Mouse (Mus musculus): ENCODE data around the gene Satb2.
"Not testable (repeated sequence)": the region's sequence is repeated elsewhere in the genome, so short reads cannot be mapped to it uniquely, and the experiment has no call there.

The Satb2 gene

GRCm38 (mm10) chr1:56833984-56834900 is 144.2 kb downstream of the Satb2 start:
- no peak for DNase-seq (ENCODE audit: low spot score)

GRCm38 (mm10) chr1:56833307-56833706 is 145.1 kb downstream of the Satb2 start:
- no peak for DNase-seq (ENCODE audit: low spot score)

GRCm38 (mm10) chr1:56832738-56833137 is 145.7 kb downstream of the Satb2 start:
- DNase-seq (ENCODE audit: low spot score), result no peak

GRCm38 (mm10) chr1:56822735-56823134 is 155.7 kb downstream of the Satb2 start:
- no peak for DNase-seq (ENCODE audit: low spot score)

- no peak for DNase-seq (ENCODE audit: low spot score)
These were observed 156.4 kb downstream of the Satb2 start for GRCm38 (mm10) chr1:56822025-56822424.

- DNase-seq (ENCODE audit: low spot score), result no peak
These were observed 164.9 kb downstream of the Satb2 start for GRCm38 (mm10) chr1:56813506-56813905.

GRCm38 (mm10) chr1:56812961-56813360 is 165.5 kb downstream of the Satb2 start:
- DNase-seq (ENCODE audit: low spot score), result no peak

- no peak for DNase-seq (ENCODE audit: low spot score)
These were observed 167.0 kb downstream of the Satb2 start for GRCm38 (mm10) chr1:56811486-56811885.

- DNase-seq (ENCODE audit: low spot score), result no peak
These were observed 172.4 kb downstream of the Satb2 start for GRCm38 (mm10) chr1:56806006-56806405.

- no peak for DNase-seq (ENCODE audit: low spot score)
These were observed 177.8 kb downstream of the Satb2 start for GRCm38 (mm10) chr1:56800611-56801010.

- DNase-seq (ENCODE audit: low spot score), result no peak
These were observed 183.3 kb downstream of the Satb2 start for GRCm38 (mm10) chr1:56795016-56795608.

- DNase-seq (ENCODE audit: low spot score), result no peak
These were observed 188.8 kb downstream of the Satb2 start for GRCm38 (mm10) chr1:56789641-56790040.

GRCm38 (mm10) chr1:56782139-56782538 is 196.3 kb downstream of the Satb2 start:
- not testable (repeated sequence) for DNase-seq (ENCODE audit: low spot score)

GRCm38 (mm10) chr1:56764205-56764604 is 214.2 kb downstream of the Satb2 start:
- DNase-seq (ENCODE audit: low spot score), result no peak

GRCm38 (mm10) chr1:56761512-56761911 is 216.9 kb downstream of the Satb2 start:
- no peak for DNase-seq (ENCODE audit: low spot score)

GRCm38 (mm10) chr1:56753283-56753682 is 225.2 kb downstream of the Satb2 start:
- no peak for DNase-seq (ENCODE audit: low spot score)

GRCm38 (mm10) chr1:56750693-56751092 is 227.8 kb downstream of the Satb2 start:
- DNase-seq (ENCODE audit: low spot score), result no peak

GRCm38 (mm10) chr1:56749629-56750311 is 228.7 kb downstream of the Satb2 start:
- DNase-seq (ENCODE audit: low spot score), result no peak

GRCm38 (mm10) chr1:56748876-56749493 is 229.5 kb downstream of the Satb2 start:
- DNase-seq (ENCODE audit: low spot score), result no peak

All from ovary, adult 18-20 months (tissue).